Mouse (Mus musculus): ENCODE measurements at regions not wholly inside any gene's neighbourhood (a gene's known extent, or its start where the extent isn't known, plus 50 kb on each side); places are given as distances from the start of the nearest gene placed in this dataset.
"Not testable (repeated sequence)": the region's sequence is repeated elsewhere in the genome, so short reads cannot be mapped to it uniquely, and the experiment has no call there.

DNA sequence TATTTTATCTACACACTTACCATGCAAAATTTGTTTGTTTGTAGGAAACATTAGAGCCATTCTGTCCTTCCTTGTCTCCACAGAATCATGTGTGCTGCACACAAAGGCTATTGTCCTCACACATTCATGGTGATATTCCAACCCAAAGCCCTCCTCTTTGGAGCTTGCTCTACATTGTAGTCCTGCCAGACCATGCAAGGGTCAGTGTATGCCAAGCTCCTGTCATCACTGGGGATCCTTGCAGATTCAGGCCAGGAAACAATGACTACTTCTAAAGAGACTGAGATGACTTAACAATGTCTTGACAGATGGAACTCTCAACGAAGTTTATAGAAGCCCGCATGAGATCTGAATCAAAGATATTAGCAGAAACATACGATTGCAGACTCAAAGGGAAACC, 137.4 kb upstream of the Thrb start:
- TF ChIP-seq POLR2A (IDR thresholded peaks at IDR 0.05; ENCODE audit: borderline replicate concordance, extremely low read depth, low read depth, low read length) (no peak), CTCF (IDR thresholded peaks at IDR 0.05; ENCODE audit: insufficient read depth, low read length) (no peak)
- no peak for DNase-seq
- no peaks in the 10 kb centered on the region for H3K4me1 ChIP-seq (ENCODE audit: control insufficient read depth, insufficient read depth, low read length)
- no peak overlapping the region for H3K4me3 ChIP-seq (replicated peaks; ENCODE audit: extremely low read depth, low read depth, low read length)
- WGBS: 69% methylated on average over 3 of the region's 3 CpGs

DNA sequence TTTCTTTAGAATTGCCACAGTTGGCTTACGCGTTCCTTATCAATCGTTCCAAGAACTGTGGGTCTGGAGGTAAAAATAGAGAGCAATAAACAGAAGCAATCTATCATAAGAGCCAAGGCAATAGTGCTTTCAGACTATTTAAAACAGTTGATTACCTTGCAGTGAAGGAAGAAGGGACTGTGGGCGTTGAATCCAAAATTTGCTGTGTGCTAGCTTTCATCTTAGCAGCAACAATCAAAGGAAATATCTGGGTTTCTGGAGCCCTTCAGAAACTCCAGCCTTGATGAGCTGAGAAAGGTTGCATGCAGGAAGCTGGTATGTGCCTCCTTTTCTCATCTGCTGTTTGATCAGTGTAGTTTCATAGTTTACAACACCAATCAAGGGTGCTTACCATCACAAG, 136.1 kb upstream of the Thrb start:
- no peak for DNase-seq
- Histone ChIP-seq H3K4me1 (ENCODE audit: control insufficient read depth, insufficient read depth, low read length) (no peaks in the 10 kb centered on the region), H3K4me3 (replicated peaks; ENCODE audit: extremely low read depth, low read depth, low read length) (no peak overlapping the region)
- TF ChIP-seq POLR2A (IDR thresholded peaks at IDR 0.05; ENCODE audit: borderline replicate concordance, extremely low read depth, low read depth, low read length) (no peak), CTCF (IDR thresholded peaks at IDR 0.05; ENCODE audit: insufficient read depth, low read length) (no peak)
- WGBS: 86% methylated on average over 4 of the region's 4 CpGs

DNA sequence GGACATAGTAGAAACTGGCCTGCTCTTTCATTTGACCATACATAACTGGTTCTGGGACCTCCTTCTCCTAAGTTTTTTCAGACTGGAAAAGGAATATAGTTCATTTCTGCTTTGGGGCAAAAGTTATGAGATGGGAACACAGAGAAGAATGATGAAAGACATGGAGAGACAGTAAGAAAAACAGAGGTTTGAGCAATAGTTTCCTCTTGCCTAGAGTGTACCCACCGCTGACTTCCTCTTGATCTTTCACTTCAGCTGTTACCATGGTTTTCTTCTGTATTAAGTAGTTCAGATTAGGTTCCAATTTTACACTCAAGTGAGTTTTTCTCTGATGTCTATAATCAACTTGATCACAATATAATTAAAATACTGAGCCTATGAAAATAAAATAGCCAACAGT, 120.7 kb upstream of the Thrb start:
- TF ChIP-seq CTCF (IDR thresholded peaks at IDR 0.05; ENCODE audit: insufficient read depth, low read length) (no peak), POLR2A (IDR thresholded peaks at IDR 0.05; ENCODE audit: borderline replicate concordance, extremely low read depth, low read depth, low read length) (no peak)
- DNase-seq: no peak
- 71% methylated on average over 1 of the region's 1 CpGs for WGBS
- no peaks in the 10 kb centered on the region for H3K4me1 ChIP-seq (ENCODE audit: control insufficient read depth, insufficient read depth, low read length)
- H3K4me3 ChIP-seq (replicated peaks; ENCODE audit: extremely low read depth, low read depth, low read length): no peak overlapping the region

DNA sequence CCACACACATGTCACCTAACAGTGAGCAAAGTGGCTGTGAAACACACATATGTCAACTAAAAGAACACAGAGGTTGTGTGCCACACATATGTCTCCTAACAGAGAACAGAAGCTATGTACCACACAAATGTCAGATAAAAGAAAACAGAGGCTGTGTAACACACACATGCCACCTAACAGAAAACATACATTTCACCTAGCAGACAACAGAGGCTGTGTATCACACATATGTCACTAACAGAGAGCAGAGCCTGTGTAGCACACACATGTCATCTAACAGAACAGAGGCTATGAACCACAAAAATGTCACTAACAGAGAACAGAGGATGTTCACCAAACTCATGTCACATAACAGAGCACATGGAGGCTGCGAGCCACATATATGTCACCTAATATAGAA, 103.6 kb upstream of the Thrb start:
- WGBS: 87% methylated on average over 1 of the region's 1 CpGs
- no peak overlapping the region for H3K4me3 ChIP-seq (replicated peaks; ENCODE audit: extremely low read depth, low read depth, low read length)
- no peaks in the 10 kb centered on the region for H3K4me1 ChIP-seq (ENCODE audit: control insufficient read depth, insufficient read depth, low read length)
- DNase-seq: no peak
- no peak for TF ChIP-seq POLR2A (IDR thresholded peaks at IDR 0.05; ENCODE audit: borderline replicate concordance, extremely low read depth, low read depth, low read length)
- TF ChIP-seq CTCF (IDR thresholded peaks at IDR 0.05; ENCODE audit: insufficient read depth, low read length): no peak

DNA sequence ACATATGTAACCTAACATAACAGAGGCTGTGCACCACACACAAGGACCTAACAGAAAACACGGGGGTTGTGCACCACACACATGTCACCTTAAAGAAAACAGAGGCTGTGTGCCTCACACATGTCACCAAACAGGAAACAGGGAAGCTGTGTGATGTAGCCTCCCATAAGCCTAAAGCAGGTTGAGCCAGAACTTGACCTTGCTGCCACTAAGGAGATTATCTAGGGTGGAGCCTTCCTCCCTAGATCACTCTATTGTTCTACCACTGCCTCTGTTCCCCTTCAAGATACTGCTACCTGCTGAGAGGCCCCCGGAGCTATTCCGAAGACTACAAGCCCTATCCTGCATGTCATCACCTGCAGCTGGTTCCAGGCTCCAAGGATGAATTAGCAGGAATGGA, 100.1 kb upstream of the Thrb start:
- not testable (repeated sequence) for H3K4me3 ChIP-seq (replicated peaks; ENCODE audit: extremely low read depth, low read depth, low read length)
- WGBS: 53% methylated on average over 3 of the region's 3 CpGs

DNA sequence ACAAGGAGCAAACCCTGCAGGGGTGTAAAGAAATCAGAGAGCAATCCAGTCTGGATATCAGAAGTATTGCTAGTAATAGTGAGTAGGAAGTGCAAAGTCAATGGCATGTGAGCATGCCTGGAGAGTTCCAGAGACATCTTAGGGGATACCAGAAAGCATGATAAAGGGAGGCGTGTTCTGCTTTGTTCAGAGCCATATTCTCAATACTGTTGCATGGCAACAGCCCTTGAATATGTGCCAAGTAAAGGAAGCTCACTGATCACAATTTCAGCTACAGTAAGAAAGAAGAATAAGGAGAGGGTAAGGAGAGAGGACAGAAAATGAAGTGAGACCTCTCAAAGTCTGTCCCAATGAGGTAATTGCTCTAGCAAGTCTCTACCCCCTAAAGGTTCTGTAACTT, 92.1 kb upstream of the Thrb start:
- WGBS: 46% methylated on average over 1 of the region's 1 CpGs
- TF ChIP-seq POLR2A (IDR thresholded peaks at IDR 0.05; ENCODE audit: borderline replicate concordance, extremely low read depth, low read depth, low read length): no peak
- no peak for TF ChIP-seq CTCF (IDR thresholded peaks at IDR 0.05; ENCODE audit: insufficient read depth, low read length)
- Histone ChIP-seq H3K4me1 (ENCODE audit: control insufficient read depth, insufficient read depth, low read length) (no peaks in the 10 kb centered on the region), H3K4me3 (replicated peaks; ENCODE audit: extremely low read depth, low read depth, low read length) (no peak overlapping the region)
- no peak for DNase-seq

More for the DNA sequence above, 100.1 kb upstream of the Thrb start:
- H3K4me1 ChIP-seq (ENCODE audit: control insufficient read depth, insufficient read depth, low read length); DNase-seq: not testable (repeated sequence)

DNA sequence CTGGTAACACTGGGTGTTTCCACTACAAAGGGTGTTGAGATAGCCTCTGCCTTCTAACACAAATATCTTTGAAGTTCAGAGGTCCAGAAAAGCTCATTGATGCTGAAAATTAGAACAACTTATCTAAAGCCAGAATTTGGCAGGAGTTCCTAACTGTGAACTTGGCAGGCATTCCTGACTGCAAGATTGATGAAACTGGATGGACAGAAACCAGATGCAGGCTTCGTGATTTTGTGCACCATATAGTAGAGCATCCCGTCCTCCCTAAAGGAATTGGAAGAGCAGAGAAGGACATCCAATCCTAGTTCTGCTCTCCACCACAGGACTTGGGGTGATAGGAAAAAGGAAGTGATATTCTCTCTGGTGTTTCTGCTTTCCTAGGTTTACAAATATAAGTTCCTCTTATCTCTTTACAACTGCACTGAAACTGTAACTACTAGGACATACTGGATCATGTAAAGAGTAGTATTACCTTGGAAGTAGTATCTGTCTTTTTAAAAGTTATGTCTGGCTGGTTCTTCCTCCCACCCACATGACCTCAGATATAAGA, 90.9 kb upstream of the Thrb start:
- TF ChIP-seq CTCF (IDR thresholded peaks at IDR 0.05; ENCODE audit: insufficient read depth, low read length) (no peak), POLR2A (IDR thresholded peaks at IDR 0.05; ENCODE audit: borderline replicate concordance, extremely low read depth, low read depth, low read length) (no peak)
- DNase-seq: no peak
- no peak overlapping the region for H3K4me3 ChIP-seq (replicated peaks; ENCODE audit: extremely low read depth, low read depth, low read length)
- WGBS: 45% methylated on average over 2 of the region's 2 CpGs
- no peaks in the 10 kb centered on the region for H3K4me1 ChIP-seq (ENCODE audit: control insufficient read depth, insufficient read depth, low read length)

DNA sequence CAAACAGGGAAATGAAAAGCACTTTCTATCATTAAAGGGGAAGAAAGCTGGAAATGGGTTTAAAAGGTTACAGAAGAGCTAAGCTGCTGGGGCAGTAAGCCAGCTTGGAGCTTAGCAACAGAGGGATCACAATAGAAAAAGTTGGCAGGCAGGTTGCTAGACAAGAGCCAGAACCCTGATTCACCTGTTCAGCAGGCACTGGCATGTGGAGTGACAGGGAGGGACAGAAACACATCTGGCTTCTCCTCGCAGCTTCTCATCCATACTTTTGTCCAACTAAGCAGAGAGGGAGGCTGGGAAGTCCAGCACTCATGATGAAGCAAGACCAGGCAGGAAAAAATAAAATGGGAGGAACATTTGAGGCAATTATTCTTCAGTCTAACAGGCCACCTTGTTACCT, 81.3 kb upstream of the Thrb start:
- 45% methylated on average over 1 of the region's 1 CpGs for WGBS
- no peaks in the 10 kb centered on the region for H3K4me1 ChIP-seq (ENCODE audit: control insufficient read depth, insufficient read depth, low read length)
- H3K4me3 ChIP-seq (replicated peaks; ENCODE audit: extremely low read depth, low read depth, low read length): no peak overlapping the region
- no peak for TF ChIP-seq POLR2A (IDR thresholded peaks at IDR 0.05; ENCODE audit: borderline replicate concordance, extremely low read depth, low read depth, low read length)
- TF ChIP-seq CTCF (IDR thresholded peaks at IDR 0.05; ENCODE audit: insufficient read depth, low read length): no peak
- no peak for DNase-seq

DNA sequence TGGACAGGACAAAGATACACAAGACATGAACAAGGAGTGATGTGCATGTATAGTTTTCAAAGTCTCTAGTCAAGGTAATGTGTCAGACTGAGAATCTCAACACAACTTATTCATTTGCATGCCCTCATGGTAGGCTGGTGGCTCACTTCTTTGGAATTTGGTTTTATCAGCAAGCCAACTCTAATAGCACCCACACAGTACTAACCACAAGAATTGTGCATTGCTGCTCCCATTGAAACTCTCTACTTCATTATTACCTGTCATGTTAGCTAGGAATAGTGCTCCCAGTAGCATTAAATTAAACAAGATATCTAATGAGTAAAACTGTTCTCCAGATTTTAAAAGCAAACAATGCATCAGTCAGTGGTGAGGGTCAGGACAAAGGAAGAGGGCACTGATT, 70.5 kb upstream of the Thrb start:
- Histone ChIP-seq H3K4me3 (replicated peaks; ENCODE audit: extremely low read depth, low read depth, low read length) (no peak overlapping the region), H3K4me1 (ENCODE audit: control insufficient read depth, insufficient read depth, low read length) (no peaks in the 10 kb centered on the region)
- no peak for DNase-seq
- TF ChIP-seq POLR2A (IDR thresholded peaks at IDR 0.05; ENCODE audit: borderline replicate concordance, extremely low read depth, low read depth, low read length) (no peak), CTCF (IDR thresholded peaks at IDR 0.05; ENCODE audit: insufficient read depth, low read length) (no peak)

DNA sequence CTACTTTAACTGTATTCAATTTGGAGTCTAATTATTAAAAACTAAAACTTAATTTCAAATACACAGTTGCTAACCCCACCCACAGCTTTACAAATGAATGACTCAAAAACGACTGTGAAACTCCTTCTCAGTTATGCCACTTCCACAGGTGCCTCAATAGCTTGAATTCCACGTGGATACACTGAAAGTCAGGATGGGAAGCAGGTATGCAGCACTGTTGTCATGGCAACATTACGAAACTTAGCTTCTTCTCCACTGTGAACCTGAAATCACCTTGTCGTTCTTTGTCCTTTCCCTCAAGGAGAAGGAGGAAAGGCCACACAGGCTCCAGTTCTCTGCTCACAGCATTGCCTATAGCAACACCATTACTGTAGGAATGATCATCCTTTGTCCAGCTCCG, 60.5 kb upstream of the Thrb start:
- no peak for TF ChIP-seq CTCF (IDR thresholded peaks at IDR 0.05; ENCODE audit: insufficient read depth, low read length)
- no peak for TF ChIP-seq POLR2A (IDR thresholded peaks at IDR 0.05; ENCODE audit: borderline replicate concordance, extremely low read depth, low read depth, low read length)
- WGBS: 63% methylated on average over 5 of the region's 5 CpGs

DNA sequence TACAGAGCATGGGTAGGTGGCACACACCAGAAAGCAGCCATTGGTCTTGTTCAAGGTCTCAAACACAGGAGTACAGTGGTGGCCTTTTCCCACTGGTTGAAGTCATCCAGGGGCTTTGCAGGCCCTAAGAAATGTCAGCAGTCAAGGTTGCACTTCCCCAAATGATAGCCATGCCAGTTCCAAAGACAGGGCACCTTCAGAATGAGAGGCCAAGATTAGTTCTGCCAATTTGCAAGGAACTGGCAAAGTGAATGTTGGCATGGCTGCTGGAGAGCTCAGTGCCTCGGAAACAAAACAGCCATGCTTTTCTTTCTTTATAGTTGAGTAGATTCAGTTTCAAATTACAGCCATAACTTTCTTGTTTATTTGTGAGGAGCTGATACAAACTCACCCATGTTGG, 57.7 kb upstream of the Thrb start:
- DNase-seq: no peak
- Histone ChIP-seq H3K4me1 (ENCODE audit: control insufficient read depth, insufficient read depth, low read length) (no peaks in the 10 kb centered on the region), H3K4me3 (replicated peaks; ENCODE audit: extremely low read depth, low read depth, low read length) (no peak overlapping the region)
- TF ChIP-seq CTCF (IDR thresholded peaks at IDR 0.05; ENCODE audit: insufficient read depth, low read length) (no peak), POLR2A (IDR thresholded peaks at IDR 0.05; ENCODE audit: borderline replicate concordance, extremely low read depth, low read depth, low read length) (no peak)
- 79% methylated on average over 1 of the region's 1 CpGs for WGBS

More for the DNA sequence above, 60.5 kb upstream of the Thrb start:
- Histone ChIP-seq H3K4me1 (ENCODE audit: control insufficient read depth, insufficient read depth, low read length) (no peaks in the 10 kb centered on the region), H3K4me3 (replicated peaks; ENCODE audit: extremely low read depth, low read depth, low read length) (no peak overlapping the region)
- DNase-seq: no peak
